Mouse (Mus musculus): Measurements from ENCODE around the gene Ell2.

The Ell2 gene

DNA sequence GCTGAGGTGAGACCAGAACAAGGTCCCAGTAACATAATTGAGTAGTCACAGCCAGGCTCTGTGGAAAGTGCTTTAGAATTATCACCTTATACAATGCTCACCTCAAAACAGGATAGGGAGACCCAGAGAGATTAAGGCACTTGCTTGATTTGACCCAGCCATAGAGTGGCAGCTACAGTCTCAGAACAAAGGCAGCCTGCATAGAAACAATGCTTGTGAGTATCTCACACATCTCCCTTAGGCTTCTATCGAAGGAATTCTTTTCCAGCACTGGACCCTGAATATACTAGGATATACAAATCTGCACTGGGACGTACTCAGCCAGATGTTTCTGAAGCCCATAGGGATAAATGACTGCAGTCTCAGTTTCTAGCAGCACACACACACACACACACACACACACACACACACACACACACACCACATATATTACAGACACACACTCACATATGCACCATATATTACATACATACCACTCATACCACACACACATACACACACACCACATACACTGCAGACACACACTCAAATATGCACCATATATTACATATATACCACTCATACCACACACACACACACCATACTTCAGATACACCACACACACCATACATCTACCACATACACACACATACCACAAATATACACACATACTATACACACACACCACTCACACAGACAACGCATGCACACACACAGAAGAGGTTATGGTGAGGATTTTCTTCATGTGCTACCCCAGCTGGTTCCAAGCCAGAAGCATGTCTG lies 112.6 kb downstream of the Ell2 start:
- no peak for DNase-seq

DNA sequence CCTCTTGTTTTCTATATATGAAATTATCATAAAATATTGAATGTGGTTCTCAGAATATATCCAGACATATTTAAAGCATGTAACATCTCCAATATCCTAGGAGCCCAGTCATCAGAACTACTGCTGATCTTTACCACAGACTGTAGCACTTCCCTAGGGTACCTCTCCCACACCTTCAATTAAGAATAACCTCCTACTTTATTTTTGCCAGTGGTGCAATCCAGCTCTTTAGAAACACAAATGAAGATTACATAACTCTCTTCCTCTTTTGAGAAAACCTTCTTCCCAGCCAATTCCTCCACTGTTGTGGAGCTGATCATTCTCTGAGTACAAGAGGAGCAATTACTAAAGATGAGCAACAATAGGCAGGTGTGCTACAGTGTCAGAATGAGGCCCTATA lies 113.3 kb downstream of the Ell2 start:
- DNase-seq = no peak

Data from layer of hippocampus, adult 9-11 months (tissue).